In the genomic region with DNA sequence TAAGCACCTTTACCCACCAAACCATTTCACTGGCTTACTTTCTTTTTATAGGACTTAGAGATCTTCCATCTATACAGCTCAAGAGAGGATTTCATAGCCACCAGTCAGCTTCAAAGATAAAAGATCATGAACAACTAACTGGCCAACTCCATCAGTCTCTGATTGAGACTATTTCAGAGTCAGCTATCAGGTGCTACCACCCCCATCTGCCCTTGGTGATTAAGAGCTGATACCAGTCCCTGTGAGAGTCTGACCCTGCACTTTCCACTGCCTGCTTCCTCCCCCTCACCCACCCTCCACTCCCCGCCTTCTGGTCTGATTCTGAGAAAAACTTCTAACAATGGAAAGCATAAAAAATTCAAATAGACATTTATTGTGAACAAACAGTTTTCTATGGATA, we compare ENCODE assay signal across 21 mouse cellular contexts. TPM values are rescaled to one million over a fixed set of nuclear protein-coding genes. Genes with fewer than 3 reads are reported as not detected.
DNase-seq lines count a peak whose midpoint lies in the region; ATAC-seq and TF ChIP-seq lines count a peak whose summit lies in the region.
"Had no signal": no experiment of that assay in that cellular context is flagged by ENCODE, and none has a peak within 500 bp of the region (broad histone marks: within the 10 kb centered on the region; RNA-seq: fewer than 3 reads in every experiment).

No protein-coding gene starts in this region.

- peak overlapping the region; percentile 58 for H3K9ac ChIP-seq in liver, embryonic 12.5 days
- H3K9ac ChIP-seq: embryonic facial prominence, embryonic 15.5 days; heart, embryonic 15.5 days had no signal

- peak; percentile 70 for DNase-seq in c-Kit-positive CD71-positive TER-119-positive erythroid progenitor cells, embryonic 14.5 days (ENCODE audit: low spot score)
- no peak for DNase-seq in cerebellum, adult 9-10 months
- no peak for DNase-seq in layer of hippocampus, adult 2 months (ENCODE audit: low spot score in 2 of 2)
- DNase-seq in cerebellum, postnatal 36 days, result no peak
- DNase-seq: cerebellum, adult 11 months; cerebellum, postnatal 14 days; gastrocnemius, adult 2 months; kidney, adult 18-20 months; kidney, postnatal 10 days; lung, adult 18-20 months; retina, postnatal 1 day; right cerebral cortex, postnatal 4 days; thymus, postnatal 4 days had no signal

- H3K27ac ChIP-seq in liver, embryonic 12.5 days, result peak overlapping the region; percentile 82
- no peak overlapping the region for H3K27ac ChIP-seq in layer of hippocampus, adult 2 months
- H3K27ac ChIP-seq: embryonic facial prominence, embryonic 15.5 days; gastrocnemius, adult 2 months; heart, embryonic 15.5 days; limb, embryonic 10.5 days had no signal

- H3K4me1 ChIP-seq in megakaryocyte, embryonic 14.5 days, result peaks cover 98% of the 10 kb centered on the region
- H3K4me1 ChIP-seq in liver, embryonic 12.5 days, result peaks cover 74% of the 10 kb centered on the region
- H3K4me1 ChIP-seq: embryonic facial prominence, embryonic 15.5 days; heart, embryonic 15.5 days had no signal

- no peak for TF ChIP-seq CTCF in layer of hippocampus, adult 2 months (conservative IDR thresholded peaks at IDR 0.05)

- 20% methylated on average over 1 of the region's 1 CpGs for WGBS in liver, embryonic 12.5 days (ENCODE audit: insufficient replicate concordance)

- H3K4me2 ChIP-seq in liver, embryonic 12.5 days, result peak overlapping the region; percentile 46
- H3K4me2 ChIP-seq: embryonic facial prominence, embryonic 15.5 days; heart, embryonic 15.5 days; midbrain, embryonic 11.5 days had no signal

- no peak for ATAC-seq in megakaryocyte, adult 5-6 weeks (ENCODE audit: poor library complexity, severe bottlenecking)
- peak; percentile 99 for ATAC-seq in liver, embryonic 12.5 days
- peak; percentile 82 for ATAC-seq in megakaryocyte-erythroid progenitor cell, adult 5-6 weeks (replicated peaks; ENCODE audit: low FRiP score, low TSS enrichment, poor library complexity, severe bottlenecking)

- no peaks in the 10 kb centered on the region for H3K27me3 ChIP-seq in megakaryocyte, embryonic 14.5 days (replicated peaks)
- no peaks in the 10 kb centered on the region for H3K27me3 ChIP-seq in liver, embryonic 12.5 days (replicated peaks)
- H3K27me3 ChIP-seq: embryonic facial prominence, embryonic 15.5 days; heart, embryonic 15.5 days had no signal

- H3K9me3 ChIP-seq in megakaryocyte, embryonic 14.5 days, result no peaks in the 10 kb centered on the region
- H3K9me3 ChIP-seq in liver, embryonic 12.5 days (replicated peaks), result no peaks in the 10 kb centered on the region
- H3K9me3 ChIP-seq: embryonic facial prominence, embryonic 15.5 days; heart, embryonic 15.5 days; limb, embryonic 10.5 days had no signal

- H3K36me3 ChIP-seq in megakaryocyte, embryonic 14.5 days (replicated peaks; ENCODE audit: low read length), result peaks cover 13% of the 10 kb centered on the region
- H3K36me3 ChIP-seq in liver, embryonic 12.5 days, result peaks cover 8% of the 10 kb centered on the region
- H3K36me3 ChIP-seq: embryonic facial prominence, embryonic 15.5 days; heart, embryonic 15.5 days had no signal

- H3K4me3 ChIP-seq in megakaryocyte, embryonic 14.5 days (replicated peaks), result peak overlapping the region; percentile 33
- no peak overlapping the region for H3K4me3 ChIP-seq in liver, embryonic 12.5 days
- H3K4me3 ChIP-seq in layer of hippocampus, adult 2 months, result no peak overlapping the region
- H3K4me3 ChIP-seq: embryonic facial prominence, embryonic 15.5 days; gastrocnemius, adult 2 months; heart, embryonic 15.5 days; limb, embryonic 10.5 days had no signal

RNA-seq across cellular contexts. Expression of gene F2rl2, which starts 8.1 kb away (rescaled TPM):
- polyA plus RNA-seq in megakaryocyte, embryonic 14.5 days (2012; ENCODE audit: insufficient read depth, low replicate concordance), result 8.9 and 20.6 TPM in 2 replicates
- total RNA-seq in megakaryocyte, adult 5-6 weeks (2015), result 0.89 and 1.9 TPM in 2 replicates
- total RNA-seq in megakaryocyte, adult 5-6 weeks (2017), result 0.51 and 0.57 TPM in 2 replicates
- 22.0 and 23.5 TPM in 2 replicates for polyA plus RNA-seq in liver, embryonic 12.5 days (2016; fragmentation: Nextera tagmentation; extraction: Ambion mirVana)
- 0.70 and 1.1 TPM in 2 replicates for total RNA-seq in megakaryocyte-erythroid progenitor cell, adult 5-6 weeks (2014; fragmentation: Nextera tagmentation)
- total RNA-seq in megakaryocyte-erythroid progenitor cell, adult 5-6 weeks (2017), result 3.0 TPM in 2 replicates
- total RNA-seq in layer of hippocampus, adult 2 months (2021), result under 1 TPM; 0.15 to 0.17 TPM
- total RNA-seq: gastrocnemius, adult 2 months had no signal
